Mouse (Mus musculus): ENCODE measurements around the gene Fam78b. TPM values are rescaled to one million over a fixed set of nuclear protein-coding genes. Genes with fewer than 3 reads are reported as not detected.

The Fam78b gene
- polyA plus RNA-seq, 1 experiment from 2014 or later, result 0.79 TPM

DNA sequence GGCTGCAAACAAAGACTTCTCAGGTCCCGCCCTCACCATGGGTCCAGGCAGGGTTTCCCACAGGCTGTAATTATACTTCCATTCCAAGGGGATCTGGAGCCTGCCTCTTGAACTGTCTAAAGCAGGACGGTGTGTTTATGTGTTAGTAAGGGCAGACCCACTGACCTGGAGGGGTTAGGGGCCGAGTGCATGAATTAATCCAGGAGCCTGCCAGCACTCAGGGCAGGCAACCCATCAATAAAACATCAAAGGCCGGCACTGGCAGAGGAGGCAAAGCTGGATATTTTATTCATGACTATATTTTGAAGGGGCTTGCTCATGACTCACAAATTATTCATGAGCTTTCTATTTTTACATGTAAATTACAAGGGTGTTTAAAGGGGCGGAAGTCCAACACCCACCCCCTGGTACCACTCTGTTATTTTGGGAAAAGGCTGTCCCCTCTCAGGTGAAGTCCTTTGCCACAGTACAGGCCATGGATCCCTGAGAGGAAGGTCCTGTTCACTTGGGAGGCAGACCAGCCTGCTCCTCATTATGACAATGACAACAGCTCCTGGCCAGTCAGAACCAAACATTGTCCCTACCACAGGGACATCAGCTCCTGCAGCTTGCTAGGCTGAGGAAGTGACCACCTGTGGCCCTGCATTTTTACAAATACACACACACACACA, 103.9 kb downstream of the Fam78b start:
- 29% methylated on average over 5 of the region's 5 CpGs for WGBS
- H3K36me3 ChIP-seq, result no peaks in the 10 kb centered on the region

DNA sequence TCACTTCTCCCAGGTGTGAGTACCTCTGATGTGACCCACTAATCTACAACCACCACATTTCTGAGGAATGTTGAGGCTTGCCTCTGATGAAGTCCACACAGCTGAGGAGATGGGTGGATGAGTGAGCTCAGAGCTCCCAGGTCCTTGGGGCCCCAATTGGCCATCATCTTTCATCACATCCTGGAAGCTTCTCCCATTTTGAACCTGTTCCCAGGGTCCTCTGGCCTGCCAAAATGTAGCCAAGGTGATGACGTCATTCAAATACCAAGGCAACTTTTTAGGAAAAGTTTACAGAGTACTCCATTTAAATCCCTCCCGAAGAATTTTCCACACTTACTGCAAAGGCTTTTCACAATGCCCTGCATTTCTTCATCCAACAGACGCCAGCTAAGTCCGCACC, 104.7 kb downstream of the Fam78b start:
- no peak overlapping the region for H3K4me2 ChIP-seq
- H3K9me3 ChIP-seq (replicated peaks), result no peaks in the 10 kb centered on the region
- no peak overlapping the region for H3K27ac ChIP-seq
- no peak for ATAC-seq (replicated peaks; ENCODE audit: low FRiP score)
- no peaks in the 10 kb centered on the region for H3K36me3 ChIP-seq
- no peaks in the 10 kb centered on the region for H3K27me3 ChIP-seq
- no peak overlapping the region for H3K9ac ChIP-seq
- H3K4me3 ChIP-seq (replicated peaks), result no peak overlapping the region
- 91% methylated on average over 4 of the region's 4 CpGs for WGBS
- H3K4me1 ChIP-seq, result no peaks in the 10 kb centered on the region

More for the DNA sequence above, 103.9 kb downstream of the Fam78b start:
- H3K27ac ChIP-seq, result no peak overlapping the region
- H3K4me3 ChIP-seq (replicated peaks), result no peak overlapping the region
- no peaks in the 10 kb centered on the region for H3K27me3 ChIP-seq
- no peak overlapping the region for H3K4me2 ChIP-seq
- no peak for ATAC-seq (replicated peaks; ENCODE audit: low FRiP score)
- no peak overlapping the region for H3K9ac ChIP-seq
- H3K9me3 ChIP-seq (replicated peaks), result no peaks in the 10 kb centered on the region
- no peaks in the 10 kb centered on the region for H3K4me1 ChIP-seq

DNA sequence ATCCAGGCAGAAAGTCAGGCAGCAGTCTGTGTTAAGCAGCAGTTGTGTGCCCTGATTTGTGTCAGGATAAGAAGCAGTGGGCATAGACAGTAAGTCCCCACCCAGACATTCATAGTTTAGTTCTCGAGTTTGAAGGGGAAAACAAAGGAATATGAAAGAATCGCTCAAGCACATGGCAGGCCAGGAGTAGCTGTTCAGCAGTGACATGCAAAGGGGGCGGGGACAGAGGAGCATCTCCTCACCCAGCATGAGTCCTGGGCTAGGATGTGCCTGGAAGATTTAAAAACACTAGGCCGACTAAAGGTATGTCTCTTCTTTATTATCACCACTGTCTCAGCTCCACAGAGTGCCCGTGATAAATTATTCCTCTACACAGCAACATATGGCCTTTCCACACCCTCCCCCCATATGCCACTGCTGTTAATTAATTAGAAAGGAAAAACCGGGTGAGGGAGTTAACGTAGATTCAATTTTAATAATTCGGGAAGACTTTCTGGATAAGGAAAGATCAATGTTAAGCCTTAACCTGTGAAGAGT, 107.8 kb downstream of the Fam78b start:
- WGBS, result 85% methylated on average over 8 of the region's 8 CpGs

DNA sequence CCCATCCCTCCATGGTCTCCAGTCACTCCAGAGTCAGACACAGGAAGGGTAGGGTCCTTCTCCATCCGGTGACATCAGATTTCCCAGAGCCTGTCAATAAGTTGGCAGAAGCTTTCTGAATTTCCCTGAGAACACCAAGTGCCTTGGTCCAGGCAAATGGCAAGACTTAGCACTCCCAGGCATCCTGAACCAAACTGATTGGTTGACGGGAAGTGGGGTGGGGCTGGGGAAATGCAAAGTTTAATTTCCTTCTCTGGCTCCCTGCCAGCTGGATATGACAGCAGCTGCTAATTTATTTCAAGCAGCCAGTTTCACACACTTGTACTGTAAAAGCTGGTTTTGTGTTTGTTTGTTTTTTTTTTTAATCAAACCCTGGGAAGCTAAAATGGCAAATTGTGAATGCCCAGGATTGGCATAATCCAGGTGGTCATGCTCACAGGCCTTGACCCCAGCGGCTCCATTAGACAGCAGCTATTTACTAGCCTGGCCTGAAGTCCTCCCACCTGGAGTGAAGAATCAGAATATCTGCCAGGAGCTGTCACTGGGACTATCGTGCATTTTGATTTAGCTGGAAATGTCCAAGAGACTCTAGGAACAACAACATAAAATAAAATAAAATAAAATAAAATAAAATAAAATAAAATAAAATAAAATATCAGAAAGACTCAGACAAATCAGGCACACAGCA, 113.3 kb downstream of the Fam78b start:
- WGBS, result 53% methylated on average over 4 of the region's 4 CpGs
- Histone ChIP-seq H3K4me3 (replicated peaks) (no peak overlapping the region), H3K9ac (no peak overlapping the region), H3K4me1 (no peaks in the 10 kb centered on the region), H3K36me3 (no peaks in the 10 kb centered on the region), H3K27ac (no peak overlapping the region), H3K4me2 (no peak overlapping the region), H3K9me3 (replicated peaks) (no peaks in the 10 kb centered on the region), H3K27me3 (no peaks in the 10 kb centered on the region)
- no peak for ATAC-seq (replicated peaks; ENCODE audit: low FRiP score)

More for the DNA sequence above, 107.8 kb downstream of the Fam78b start:
- H3K27me3 ChIP-seq, result no peaks in the 10 kb centered on the region
- no peaks in the 10 kb centered on the region for H3K36me3 ChIP-seq
- no peak overlapping the region for H3K4me2 ChIP-seq
- H3K9me3 ChIP-seq (replicated peaks), result no peaks in the 10 kb centered on the region
- no peak overlapping the region for H3K27ac ChIP-seq
- H3K9ac ChIP-seq, result no peak overlapping the region
- no peak overlapping the region for H3K4me3 ChIP-seq (replicated peaks)
- ATAC-seq (replicated peaks; ENCODE audit: low FRiP score), result no peak
- no peaks in the 10 kb centered on the region for H3K4me1 ChIP-seq

DNA sequence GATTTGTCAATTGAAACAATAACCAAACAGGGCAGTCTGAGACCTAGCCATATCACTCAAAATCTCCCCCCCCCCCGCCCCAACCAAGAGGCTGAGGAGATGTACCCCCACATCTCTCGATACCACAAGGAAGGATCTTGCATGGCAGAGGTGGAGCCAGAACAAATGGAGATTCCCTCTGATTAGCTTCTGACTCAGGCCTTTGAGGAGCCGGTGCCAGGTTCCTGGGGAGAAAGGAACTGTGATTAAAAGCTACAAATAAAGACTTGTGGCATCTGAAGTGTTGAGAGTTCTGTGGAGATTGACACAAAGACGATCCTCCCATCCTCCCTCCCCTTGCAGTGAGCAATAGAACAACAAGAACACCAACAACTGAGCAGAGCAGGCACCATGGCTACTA, 113.9 kb downstream of the Fam78b start:
- Histone ChIP-seq H3K4me1 (no peaks in the 10 kb centered on the region), H3K9ac (no peak overlapping the region), H3K36me3 (no peaks in the 10 kb centered on the region), H3K4me3 (replicated peaks) (no peak overlapping the region), H3K4me2 (no peak overlapping the region), H3K27ac (no peak overlapping the region), H3K9me3 (replicated peaks) (no peaks in the 10 kb centered on the region), H3K27me3 (no peaks in the 10 kb centered on the region)
- ATAC-seq (replicated peaks; ENCODE audit: low FRiP score), result no peak
- whole genome bisulfite sequencing, result 39% methylated on average over 4 of the region's 4 CpGs

DNA sequence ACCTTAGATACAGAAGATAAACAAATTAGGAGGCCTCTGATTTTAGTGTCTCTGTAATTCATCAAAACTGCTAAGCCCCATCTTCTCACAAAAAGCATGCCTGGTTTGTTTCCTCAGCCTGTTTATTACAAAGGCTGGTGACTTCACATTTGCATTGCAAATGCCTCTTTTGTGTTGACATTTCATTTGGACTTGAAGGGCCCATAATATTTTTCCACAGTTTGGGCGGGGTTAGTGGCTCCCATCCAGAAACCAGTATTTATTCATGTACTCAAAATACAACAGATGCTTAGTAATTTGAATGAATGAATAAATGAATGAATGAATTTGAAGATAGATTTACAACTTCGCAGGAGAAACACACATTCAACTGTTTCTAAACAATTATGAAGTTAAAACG, 115.5 kb downstream of the Fam78b start:
- no peaks in the 10 kb centered on the region for H3K27me3 ChIP-seq
- WGBS, result 87% methylated on average over 3 of the region's 3 CpGs

DNA sequence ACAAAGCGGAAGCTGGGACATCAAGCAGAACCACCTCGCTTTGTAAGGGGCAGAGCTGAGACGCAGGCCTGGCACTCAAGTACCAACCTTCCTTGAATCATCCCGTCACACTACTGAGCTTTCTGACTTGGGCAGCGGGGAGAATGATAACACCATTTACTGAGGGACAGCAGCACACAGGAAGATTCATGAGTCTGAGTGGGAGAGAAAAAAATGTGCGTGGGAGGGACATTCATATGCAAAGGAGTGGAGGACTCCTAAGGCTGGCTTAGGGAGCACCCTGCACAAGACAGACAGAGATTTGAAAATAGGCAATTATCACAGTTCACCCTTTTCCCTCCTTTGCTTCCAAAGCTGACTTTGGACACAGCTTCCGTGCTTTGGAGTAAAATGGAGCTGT, 117.8 kb downstream of the Fam78b start:
- Histone ChIP-seq H3K27me3 (no peaks in the 10 kb centered on the region), H3K4me1 (no peaks in the 10 kb centered on the region), H3K9me3 (replicated peaks) (no peaks in the 10 kb centered on the region), H3K4me3 (replicated peaks) (no peak overlapping the region), H3K9ac (no peak overlapping the region), H3K4me2 (no peak overlapping the region), H3K27ac (no peak overlapping the region), H3K36me3 (no peaks in the 10 kb centered on the region)
- 67% methylated on average over 7 of the region's 7 CpGs for WGBS
- no peak for ATAC-seq (replicated peaks; ENCODE audit: low FRiP score)

More for the DNA sequence above, 115.5 kb downstream of the Fam78b start:
- no peak overlapping the region for H3K9ac ChIP-seq
- no peak overlapping the region for H3K27ac ChIP-seq
- H3K9me3 ChIP-seq (replicated peaks), result no peaks in the 10 kb centered on the region
- no peak overlapping the region for H3K4me3 ChIP-seq (replicated peaks)
- H3K36me3 ChIP-seq, result no peaks in the 10 kb centered on the region
- ATAC-seq (replicated peaks; ENCODE audit: low FRiP score), result no peak
- no peaks in the 10 kb centered on the region for H3K4me1 ChIP-seq
- no peak overlapping the region for H3K4me2 ChIP-seq

DNA sequence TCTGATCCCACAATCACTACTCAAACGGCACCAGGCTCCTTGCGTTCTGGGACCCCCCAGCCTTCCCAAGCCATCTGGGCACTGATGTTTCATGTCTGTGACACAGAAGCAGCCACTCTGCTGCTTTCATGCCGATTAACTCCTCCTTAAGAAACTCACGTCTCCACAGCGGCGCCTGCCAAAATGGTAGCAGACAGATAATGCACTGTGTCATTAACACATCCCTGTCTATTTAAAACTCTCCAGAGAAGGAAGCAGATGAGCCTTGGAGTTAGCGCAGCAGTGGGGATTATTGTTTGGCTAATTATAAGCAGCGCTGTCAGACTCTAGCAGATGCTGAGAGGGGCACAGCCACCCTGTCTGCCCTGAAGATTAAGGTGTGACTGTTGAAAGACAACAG, 118.2 kb downstream of the Fam78b start:
- Histone ChIP-seq H3K4me3 (replicated peaks) (no peak overlapping the region), H3K9ac (no peak overlapping the region), H3K27ac (no peak overlapping the region), H3K4me1 (no peaks in the 10 kb centered on the region), H3K36me3 (no peaks in the 10 kb centered on the region), H3K27me3 (no peaks in the 10 kb centered on the region), H3K9me3 (replicated peaks) (no peaks in the 10 kb centered on the region), H3K4me2 (no peak overlapping the region)
- no peak for ATAC-seq (replicated peaks; ENCODE audit: low FRiP score)
- 74% methylated on average over 8 of the region's 8 CpGs for WGBS

DNA sequence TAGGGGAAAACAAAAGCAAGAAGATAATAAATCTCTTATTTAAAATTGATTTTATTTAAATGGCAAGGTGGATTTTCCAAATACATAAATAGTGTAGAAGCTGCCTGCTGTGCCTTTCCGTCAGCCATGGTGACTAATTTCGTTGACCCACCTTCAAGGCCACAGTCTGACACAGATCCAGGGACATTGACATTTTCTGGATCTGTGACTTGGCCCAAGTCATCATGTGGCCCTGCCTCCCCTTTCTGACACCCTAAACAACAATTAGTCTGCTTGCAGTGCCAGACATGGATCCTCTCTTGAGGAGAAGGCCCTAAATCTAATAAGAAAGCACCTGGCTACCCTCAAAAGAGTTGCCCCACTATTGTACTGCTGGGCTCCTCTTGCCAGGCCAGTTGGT, 121.2 kb downstream of the Fam78b start:
- no peak overlapping the region for H3K9ac ChIP-seq
- no peaks in the 10 kb centered on the region for H3K36me3 ChIP-seq
- H3K9me3 ChIP-seq (replicated peaks), result no peaks in the 10 kb centered on the region
- no peak overlapping the region for H3K4me2 ChIP-seq
- no peaks in the 10 kb centered on the region for H3K27me3 ChIP-seq
- no peaks in the 10 kb centered on the region for H3K4me1 ChIP-seq
- no peak overlapping the region for H3K27ac ChIP-seq
- 86% methylated on average over 2 of the region's 2 CpGs for WGBS
- ATAC-seq (replicated peaks; ENCODE audit: low FRiP score), result no peak
- no peak overlapping the region for H3K4me3 ChIP-seq (replicated peaks)

DNA sequence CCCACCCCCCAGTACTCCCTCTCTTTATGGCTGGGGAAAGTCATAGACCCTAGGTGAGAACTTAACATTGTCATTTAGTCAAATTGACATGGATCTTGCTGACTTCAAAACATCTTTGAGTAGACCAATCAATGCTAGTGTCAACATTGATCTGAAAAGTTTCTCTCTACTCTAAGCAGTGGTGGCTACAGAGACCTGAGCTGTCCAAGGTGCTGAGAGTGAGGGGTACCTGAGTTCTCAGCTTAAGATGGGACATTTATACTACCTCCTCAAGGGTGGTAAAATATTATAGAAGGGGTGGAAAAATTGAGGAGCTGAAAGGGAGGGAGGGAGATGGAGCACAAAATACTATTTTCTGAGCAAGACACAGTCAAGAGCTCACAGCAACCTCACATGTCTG, 122.3 kb downstream of the Fam78b start:
- Histone ChIP-seq H3K4me2 (no peak overlapping the region), H3K9ac (no peak overlapping the region), H3K36me3 (no peaks in the 10 kb centered on the region), H3K4me3 (replicated peaks) (no peak overlapping the region), H3K4me1 (no peaks in the 10 kb centered on the region), H3K27me3 (no peaks in the 10 kb centered on the region), H3K9me3 (replicated peaks) (no peaks in the 10 kb centered on the region), H3K27ac (no peak overlapping the region)
- no peak for ATAC-seq (replicated peaks; ENCODE audit: low FRiP score)

DNA sequence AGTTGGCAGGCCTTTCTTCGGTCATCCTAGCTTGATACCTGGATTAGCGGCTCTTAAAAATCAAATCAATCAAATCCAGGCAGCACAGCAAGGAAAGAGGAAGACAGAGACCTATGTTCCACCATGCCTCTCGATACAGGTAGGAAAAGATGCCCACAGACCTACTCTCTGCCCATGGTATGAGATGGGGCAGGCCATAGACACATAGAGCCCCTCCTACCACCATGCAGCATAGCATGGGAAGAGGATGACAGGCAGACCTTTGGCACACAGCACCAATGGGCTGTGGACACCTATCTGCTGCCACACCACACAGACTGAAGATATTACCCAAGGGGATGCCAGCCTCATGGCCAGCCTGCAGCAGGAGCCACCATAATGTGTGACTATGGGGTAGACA, 124.7 kb downstream of the Fam78b start:
- ATAC-seq (replicated peaks; ENCODE audit: low FRiP score), result no peak
- WGBS, result 87% methylated on average over 3 of the region's 3 CpGs
- H3K36me3 ChIP-seq, result no peaks in the 10 kb centered on the region
- no peaks in the 10 kb centered on the region for H3K27me3 ChIP-seq
- no peak overlapping the region for H3K4me2 ChIP-seq
- H3K9ac ChIP-seq, result no peak overlapping the region
- H3K4me3 ChIP-seq (replicated peaks), result no peak overlapping the region
- H3K9me3 ChIP-seq (replicated peaks), result no peaks in the 10 kb centered on the region
- no peak overlapping the region for H3K27ac ChIP-seq
- H3K4me1 ChIP-seq, result no peaks in the 10 kb centered on the region

DNA sequence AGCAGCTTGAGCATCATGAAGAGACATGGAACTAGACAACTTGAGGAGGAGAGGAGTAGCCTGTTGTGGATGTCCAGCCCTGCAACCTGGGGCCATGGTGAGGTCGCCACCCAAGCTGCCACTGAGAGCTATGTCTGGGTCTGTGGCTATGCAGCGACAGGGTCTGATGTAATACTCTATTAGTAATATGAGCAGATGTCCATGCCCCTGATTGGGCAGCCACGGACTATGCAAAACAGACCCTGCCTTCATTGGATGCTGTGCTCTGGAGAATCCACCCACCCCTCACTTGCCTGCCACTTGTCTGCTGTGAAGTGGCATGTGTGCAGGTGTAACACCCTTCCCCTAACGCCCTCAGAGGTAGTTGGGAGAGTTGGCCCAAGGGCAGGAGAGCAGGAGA, 125.1 kb downstream of the Fam78b start:
- no peak for ATAC-seq (replicated peaks; ENCODE audit: low FRiP score)
- Histone ChIP-seq H3K4me2 (no peak overlapping the region), H3K27me3 (no peaks in the 10 kb centered on the region), H3K4me3 (replicated peaks) (no peak overlapping the region), H3K27ac (no peak overlapping the region), H3K9ac (no peak overlapping the region), H3K4me1 (no peaks in the 10 kb centered on the region), H3K9me3 (replicated peaks) (no peaks in the 10 kb centered on the region), H3K36me3 (no peaks in the 10 kb centered on the region)
- 76% methylated on average over 4 of the region's 4 CpGs for WGBS

Measured in kidney, embryonic 15.5 days (tissue).